Mouse (Mus musculus): ENCODE data around the gene Stam2. TPM values are rescaled to one million over a fixed set of nuclear protein-coding genes. Genes with fewer than 3 reads are reported as not detected.
A peak's percentile ranks its signal among the peaks of the same experiment; 100 is the strongest.

The Stam2 gene
- polyA plus RNA-seq, 1 experiment from 2014 or later, result 37.7 TPM

DNA sequence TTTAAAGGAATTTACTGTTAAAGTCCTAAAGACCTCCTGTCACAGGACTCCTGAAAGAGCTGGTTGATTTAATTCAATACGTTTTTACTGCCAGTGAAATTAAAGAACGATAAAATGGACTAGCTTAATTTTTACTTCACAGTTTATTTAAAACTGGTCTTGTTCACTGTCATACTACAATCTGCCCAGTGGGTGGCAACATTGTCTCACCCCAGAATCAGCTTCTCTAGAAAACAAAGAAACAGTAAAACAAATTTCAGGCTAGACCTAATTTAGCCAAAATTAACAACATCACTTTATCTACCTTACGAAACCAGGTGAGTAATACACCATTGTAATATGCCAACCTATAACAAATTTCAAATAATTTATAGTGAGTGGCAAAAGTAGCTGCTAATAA, 14.6 kb upstream of the Stam2 start:
- 23% methylated on average over 3 of the region's 3 CpGs for WGBS
- Histone ChIP-seq H3K4me1 (peaks cover 28% of the 10 kb centered on the region), H3K27ac (replicated peaks) (no peak overlapping the region), H3K36me3 (no peaks in the 10 kb centered on the region), H3K4me3 (no peak overlapping the region), H3K9me3 (replicated peaks) (no peaks in the 10 kb centered on the region), H3K27me3 (ENCODE audit: low read depth, poor library complexity, severe bottlenecking) (no peaks in the 10 kb centered on the region)
- DNase-seq (ENCODE audit: low spot score), result no peak

DNA sequence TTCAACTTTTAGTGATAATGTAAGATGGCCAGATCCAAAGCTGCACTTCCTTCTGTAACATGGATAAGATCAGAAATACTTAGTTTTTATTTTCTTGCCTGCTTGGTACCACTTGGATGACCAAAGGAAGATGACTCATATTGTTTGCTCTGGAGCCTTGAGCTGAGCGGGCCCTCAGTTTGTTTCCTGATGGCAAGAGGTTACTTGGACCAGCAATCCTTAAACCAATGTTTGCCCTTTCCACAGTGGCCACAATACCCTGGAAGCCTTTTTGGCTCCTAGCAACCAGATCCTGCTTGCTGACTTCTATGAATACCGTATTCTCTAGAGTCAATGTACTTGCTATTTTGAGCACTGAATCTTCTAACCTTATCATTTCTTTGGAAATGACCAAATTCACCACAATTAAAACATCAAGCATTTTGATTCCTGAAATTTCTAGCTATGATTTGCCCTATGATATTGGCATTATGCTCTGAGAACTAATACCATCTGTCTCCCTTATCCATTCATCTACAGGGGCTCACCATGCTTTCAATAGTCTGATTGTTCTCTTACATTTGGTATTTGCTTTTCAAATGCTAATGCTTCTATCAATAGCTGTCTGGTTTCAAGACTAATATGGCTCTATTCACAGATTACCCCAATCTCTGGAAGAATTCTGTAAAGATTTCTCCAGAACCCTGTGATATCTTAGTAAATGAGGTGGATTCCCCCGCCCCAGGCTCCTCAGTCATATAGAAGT, 11.7 kb upstream of the Stam2 start:
- Histone ChIP-seq H3K4me1 (peaks cover 28% of the 10 kb centered on the region), H3K27ac (replicated peaks) (peak overlapping the region; percentile 61), H3K9me3 (replicated peaks) (no peaks in the 10 kb centered on the region; the same call in 1 of the 2 replicates), H3K4me3 (no peak overlapping the region), H3K36me3 (no peaks in the 10 kb centered on the region), H3K27me3 (ENCODE audit: low read depth, poor library complexity, severe bottlenecking) (no peaks in the 10 kb centered on the region)
- peak; percentile 51 for DNase-seq (ENCODE audit: low spot score)
- WGBS, result 40% methylated on average over 3 of the region's 3 CpGs

DNA sequence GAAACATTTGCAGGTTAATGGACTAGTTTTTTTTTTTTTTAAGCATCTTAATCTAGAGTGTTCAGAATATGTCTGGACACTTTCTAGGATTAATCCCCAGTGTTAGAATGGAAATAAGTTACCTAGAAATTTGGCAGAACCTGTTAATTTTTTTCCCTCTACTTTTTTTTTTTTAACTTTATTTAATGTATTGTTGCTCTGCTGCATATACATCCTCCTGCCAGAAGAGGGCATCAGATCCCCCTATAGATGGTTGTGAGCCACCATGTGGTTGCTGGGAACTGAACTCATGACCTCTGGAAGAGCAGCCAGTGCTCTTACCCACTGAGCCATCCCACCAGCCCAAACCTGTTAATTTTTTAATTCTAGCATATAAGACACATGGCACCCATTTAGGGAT, 2.0 kb upstream of the Stam2 start:
- no peak overlapping the region for H3K27ac ChIP-seq (replicated peaks)
- no peaks in the 10 kb centered on the region for H3K27me3 ChIP-seq (ENCODE audit: low read depth, poor library complexity, severe bottlenecking)
- peaks cover 6% of the 10 kb centered on the region; the same call in 1 of the 2 replicates for H3K36me3 ChIP-seq
- peaks cover 16% of the 10 kb centered on the region for H3K4me1 ChIP-seq
- DNase-seq (ENCODE audit: low spot score), result no peak
- H3K9me3 ChIP-seq (replicated peaks), result peaks cover 9% of the 10 kb centered on the region; the same call in 1 of the 2 replicates
- no peak overlapping the region for H3K4me3 ChIP-seq

DNA sequence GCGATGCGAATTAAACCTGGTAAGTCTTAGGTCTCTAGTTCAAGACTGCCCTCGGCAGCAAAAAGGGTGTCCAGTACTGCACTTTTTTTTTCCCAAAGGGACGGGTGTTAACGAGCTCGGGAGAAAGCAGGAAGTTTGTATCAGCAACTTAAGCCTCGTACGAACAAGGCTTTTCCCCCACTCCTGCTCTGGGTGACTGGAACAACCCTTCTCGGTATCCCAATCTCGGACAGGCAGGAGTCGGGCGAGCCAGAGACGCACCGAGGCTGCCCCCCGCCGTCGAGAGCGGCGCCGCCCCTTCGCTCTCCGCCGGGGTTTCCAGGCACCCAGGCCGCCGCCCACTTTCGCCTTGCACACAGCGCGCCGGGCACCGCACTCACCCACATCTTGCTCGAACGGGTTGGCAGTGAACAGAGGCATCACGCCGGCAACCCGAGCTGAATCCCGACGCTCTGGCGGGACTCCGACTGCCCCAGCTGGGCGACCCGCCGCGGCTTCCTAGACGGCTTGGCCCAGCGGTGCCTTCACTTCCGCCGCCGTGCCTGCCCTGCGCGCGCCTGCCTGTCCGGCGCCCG, 313 bp downstream of the Stam2 start:
- Histone ChIP-seq H3K27ac (replicated peaks) (peak overlapping the region; percentile 100), H3K4me3 (peak overlapping the region; percentile 83), H3K4me1 (peaks cover 16% of the 10 kb centered on the region), H3K36me3 (peaks cover 7% of the 10 kb centered on the region; the same call in 1 of the 2 replicates), H3K9me3 (replicated peaks) (no peaks in the 10 kb centered on the region; the same call in 1 of the 2 replicates), H3K27me3 (ENCODE audit: low read depth, poor library complexity, severe bottlenecking) (no peaks in the 10 kb centered on the region)
- DNase-seq (ENCODE audit: low spot score), result no peak
- WGBS, result under 1% methylated on average over 54 of the region's 54 CpGs

DNA sequence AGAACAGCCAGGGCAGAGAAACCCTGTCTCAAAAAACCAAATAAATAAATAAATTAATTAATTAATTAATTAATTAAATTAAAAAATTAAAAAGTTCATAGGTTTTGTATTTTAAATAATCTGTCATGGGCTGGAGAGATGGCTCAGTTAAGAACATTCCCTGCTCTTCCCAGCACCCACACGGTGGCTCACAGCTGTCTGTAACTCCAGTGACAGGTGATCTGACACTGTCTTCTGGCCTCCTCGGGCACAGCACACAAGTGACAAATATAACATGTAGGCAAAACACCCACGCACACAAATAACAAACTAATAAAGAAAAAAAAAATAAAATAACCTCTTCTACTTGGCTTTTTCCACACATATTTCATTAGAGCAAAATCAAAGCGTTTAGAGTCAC, 1.5 kb downstream of the Stam2 start:
- Histone ChIP-seq H3K4me1 (peaks cover 16% of the 10 kb centered on the region), H3K27me3 (ENCODE audit: low read depth, poor library complexity, severe bottlenecking) (no peaks in the 10 kb centered on the region), H3K36me3 (peaks cover 7% of the 10 kb centered on the region; the same call in 1 of the 2 replicates), H3K9me3 (replicated peaks) (no peaks in the 10 kb centered on the region; the same call in 1 of the 2 replicates), H3K4me3 (peak overlapping the region; percentile 83; the same call in 1 of the 2 replicates), H3K27ac (replicated peaks) (no peak overlapping the region)
- no peak for DNase-seq (ENCODE audit: low spot score)
- 85% methylated on average over 4 of the region's 4 CpGs for WGBS

DNA sequence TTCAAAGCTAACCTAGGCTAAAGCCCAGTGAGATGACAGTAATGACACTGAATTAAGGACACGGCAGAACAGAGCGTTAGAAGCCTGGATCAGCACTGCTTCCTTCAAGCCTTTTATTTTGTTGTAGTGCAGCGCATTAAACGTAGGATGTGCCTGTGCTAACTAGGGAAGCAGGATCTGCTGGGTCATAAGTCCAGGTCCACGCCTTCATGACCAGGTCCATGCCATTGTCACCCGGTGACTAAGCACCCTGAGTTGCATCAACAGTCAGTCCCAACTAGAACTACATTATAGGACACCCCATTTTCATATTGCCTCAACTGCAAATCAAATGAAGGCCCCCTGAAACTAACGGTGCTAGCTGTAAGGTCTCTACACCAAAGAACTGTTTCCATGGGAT, 7.6 kb downstream of the Stam2 start:
- DNase-seq (ENCODE audit: low spot score), result no peak
- Histone ChIP-seq H3K4me3 (no peak overlapping the region), H3K4me1 (0 out of 2 replicates have a peak, but pooled peaks cover 4% of the 10 kb centered on the region), H3K36me3 (peaks cover 15% of the 10 kb centered on the region), H3K9me3 (replicated peaks) (no peaks in the 10 kb centered on the region; the same call in 1 of the 2 replicates), H3K27ac (replicated peaks) (no peak overlapping the region), H3K27me3 (ENCODE audit: low read depth, poor library complexity, severe bottlenecking) (no peaks in the 10 kb centered on the region)
- 97% methylated on average over 7 of the region's 7 CpGs for whole genome bisulfite sequencing

DNA sequence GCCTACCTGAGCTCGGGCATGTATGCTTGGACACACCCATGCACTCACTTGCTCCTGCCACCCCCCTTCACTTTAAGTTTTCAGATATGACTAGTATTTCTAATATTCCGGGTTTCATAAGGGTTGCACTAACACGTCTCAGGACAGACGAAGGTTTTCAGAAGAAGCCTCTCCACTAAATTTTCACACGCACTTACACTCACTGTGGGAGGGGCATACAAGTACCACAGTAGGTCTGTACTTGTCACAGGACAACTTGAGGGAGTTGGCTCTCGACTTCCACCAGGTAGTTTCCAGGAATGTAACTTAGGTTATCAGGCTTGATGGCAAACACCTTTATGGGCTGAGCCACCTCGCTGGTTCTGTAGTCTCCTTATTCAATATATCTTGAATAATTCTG, 8.4 kb downstream of the Stam2 start:
- H3K27ac ChIP-seq (replicated peaks), result no peak overlapping the region
- WGBS, result 90% methylated on average over 7 of the region's 7 CpGs
- H3K27me3 ChIP-seq (ENCODE audit: low read depth, poor library complexity, severe bottlenecking), result no peaks in the 10 kb centered on the region
- DNase-seq (ENCODE audit: low spot score), result no peak
- peaks cover 17% of the 10 kb centered on the region for H3K36me3 ChIP-seq
- 0 out of 2 replicates have a peak, but pooled peaks cover 4% of the 10 kb centered on the region for H3K4me1 ChIP-seq
- no peaks in the 10 kb centered on the region; the same call in 1 of the 2 replicates for H3K9me3 ChIP-seq (replicated peaks)
- H3K4me3 ChIP-seq, result no peak overlapping the region

DNA sequence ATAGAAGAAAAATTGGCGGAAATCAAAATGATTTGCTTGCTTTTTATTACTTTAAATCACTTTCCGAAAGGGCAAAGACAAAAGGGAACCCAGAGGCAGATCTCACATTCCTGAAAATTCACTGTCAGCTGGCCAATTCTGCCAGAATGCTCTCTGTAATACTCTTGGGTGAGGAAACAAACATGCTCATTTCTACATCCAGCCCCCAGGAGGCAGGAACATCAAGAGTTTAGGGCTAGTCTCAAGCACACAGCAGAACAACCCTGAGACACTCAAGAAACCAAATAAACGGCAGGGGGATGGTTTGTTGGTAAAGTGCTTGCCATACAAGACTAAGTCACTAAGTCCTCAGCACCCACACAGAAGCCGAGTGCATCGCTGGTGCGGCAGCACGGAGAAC, 9.5 kb downstream of the Stam2 start:
- H3K4me1 ChIP-seq, result 0 out of 2 replicates have a peak, but pooled peaks cover 4% of the 10 kb centered on the region
- H3K4me3 ChIP-seq, result no peak overlapping the region
- H3K36me3 ChIP-seq, result peaks cover 17% of the 10 kb centered on the region
- 95% methylated on average over 7 of the region's 7 CpGs for WGBS
- no peaks in the 10 kb centered on the region for H3K27me3 ChIP-seq (ENCODE audit: low read depth, poor library complexity, severe bottlenecking)
- no peak overlapping the region for H3K27ac ChIP-seq (replicated peaks)
- H3K9me3 ChIP-seq (replicated peaks), result no peaks in the 10 kb centered on the region; the same call in 1 of the 2 replicates
- no peak for DNase-seq (ENCODE audit: low spot score)

DNA sequence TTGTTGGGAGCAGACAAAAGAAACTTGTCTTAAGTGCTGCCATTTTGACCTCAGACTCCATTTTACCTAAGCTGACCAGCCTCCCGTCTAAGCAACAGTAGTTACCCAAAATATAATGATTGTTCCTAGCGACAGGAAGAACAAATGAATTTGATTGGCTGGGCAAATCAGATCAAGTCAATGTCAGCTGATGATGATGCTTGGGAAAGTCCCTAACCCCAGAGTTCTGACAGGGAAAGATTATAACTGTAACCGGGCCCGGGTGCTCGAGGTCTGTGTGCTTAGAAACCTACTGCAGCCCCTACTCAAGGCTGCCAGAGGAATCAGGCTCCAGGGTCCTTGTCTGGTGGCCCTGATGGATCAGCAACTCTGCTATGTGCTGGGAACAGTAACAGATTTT, 10.1 kb downstream of the Stam2 start:
- H3K9me3 ChIP-seq (replicated peaks), result no peaks in the 10 kb centered on the region; the same call in 1 of the 2 replicates
- no peak overlapping the region for H3K4me3 ChIP-seq
- H3K4me1 ChIP-seq, result 0 out of 2 replicates have a peak, but pooled peaks cover 4% of the 10 kb centered on the region
- H3K36me3 ChIP-seq, result peaks cover 17% of the 10 kb centered on the region
- no peaks in the 10 kb centered on the region for H3K27me3 ChIP-seq (ENCODE audit: low read depth, poor library complexity, severe bottlenecking)
- no peak for DNase-seq (ENCODE audit: low spot score)
- WGBS, result 85% methylated on average over 5 of the region's 5 CpGs
- no peak overlapping the region for H3K27ac ChIP-seq (replicated peaks)

DNA sequence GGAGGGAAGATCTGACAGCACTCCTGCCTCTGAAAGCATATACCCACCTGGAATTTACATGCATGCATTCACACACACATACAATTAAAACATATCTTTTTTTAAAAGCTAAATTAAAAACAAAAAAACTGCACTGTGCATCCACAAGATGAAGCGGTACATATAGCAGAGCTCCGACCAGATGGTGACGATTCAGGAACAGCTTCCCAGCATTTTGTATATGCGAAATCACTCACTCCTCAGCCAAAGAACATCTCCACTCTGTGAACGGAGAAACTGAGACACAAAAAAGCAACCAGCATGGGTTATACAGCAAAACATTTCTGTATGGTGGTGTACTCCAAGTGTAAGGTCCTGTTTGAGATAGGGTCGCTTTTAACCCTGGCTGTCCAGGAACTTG, 11.2 kb downstream of the Stam2 start:
- no peak overlapping the region for H3K4me3 ChIP-seq
- H3K9me3 ChIP-seq (replicated peaks), result no peaks in the 10 kb centered on the region; the same call in 1 of the 2 replicates
- H3K27me3 ChIP-seq (ENCODE audit: low read depth, poor library complexity, severe bottlenecking), result no peaks in the 10 kb centered on the region
- no peak for DNase-seq (ENCODE audit: low spot score)
- H3K27ac ChIP-seq (replicated peaks), result no peak overlapping the region
- 93% methylated on average over 6 of the region's 6 CpGs for WGBS
- 0 out of 2 replicates have a peak, but pooled peaks cover 4% of the 10 kb centered on the region for H3K4me1 ChIP-seq
- H3K36me3 ChIP-seq, result peaks cover 17% of the 10 kb centered on the region

DNA sequence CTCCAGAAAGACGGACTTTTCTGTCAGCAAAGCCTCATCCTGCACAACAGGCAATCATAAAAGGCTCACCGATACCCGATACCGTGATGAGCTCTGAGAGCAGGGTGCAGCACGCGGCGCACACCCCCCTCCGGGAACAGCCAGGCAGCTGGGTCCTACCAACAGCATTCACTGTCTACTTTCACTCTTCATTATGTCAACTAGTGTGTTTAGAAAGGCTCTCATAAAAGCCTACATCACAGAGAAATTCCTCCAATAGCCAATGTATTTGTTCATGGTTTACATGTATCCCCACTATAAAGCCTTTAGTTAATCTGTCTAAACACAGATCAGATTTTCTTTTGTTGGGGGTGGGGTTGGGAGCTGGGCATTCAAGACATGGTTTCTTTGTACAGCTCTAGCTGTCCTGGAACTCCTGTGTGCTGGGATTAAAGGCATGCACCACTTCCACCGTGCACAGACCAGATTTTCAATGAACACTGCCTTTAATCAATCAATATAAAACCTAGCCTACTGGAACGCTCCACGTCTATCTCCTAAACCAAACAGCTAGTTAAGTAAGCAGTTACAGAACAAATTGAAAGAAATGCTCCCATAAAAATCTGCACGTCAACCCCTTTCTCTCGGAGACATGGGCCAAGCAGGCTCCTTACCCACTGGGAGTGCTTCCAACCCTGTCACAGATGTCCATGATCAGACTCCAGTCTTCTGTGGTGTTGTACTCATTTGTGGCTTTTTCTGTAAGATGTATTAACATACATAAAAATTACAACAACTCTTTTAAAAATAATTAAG, 21.7 kb downstream of the Stam2 start:
- no peaks in the 10 kb centered on the region for H3K27me3 ChIP-seq (ENCODE audit: low read depth, poor library complexity, severe bottlenecking)
- WGBS, result 52% methylated on average over 13 of the region's 13 CpGs
- H3K4me3 ChIP-seq, result 0 out of 2 replicates have a peak overlapping the region, but pooled peaks have one; percentile 6
- H3K9me3 ChIP-seq (replicated peaks), result no peaks in the 10 kb centered on the region
- H3K4me1 ChIP-seq, result peaks cover 14% of the 10 kb centered on the region
- H3K27ac ChIP-seq (replicated peaks), result peak overlapping the region; percentile 61
- peak; percentile 15 for DNase-seq (ENCODE audit: low spot score)
- no peaks in the 10 kb centered on the region for H3K36me3 ChIP-seq

DNA sequence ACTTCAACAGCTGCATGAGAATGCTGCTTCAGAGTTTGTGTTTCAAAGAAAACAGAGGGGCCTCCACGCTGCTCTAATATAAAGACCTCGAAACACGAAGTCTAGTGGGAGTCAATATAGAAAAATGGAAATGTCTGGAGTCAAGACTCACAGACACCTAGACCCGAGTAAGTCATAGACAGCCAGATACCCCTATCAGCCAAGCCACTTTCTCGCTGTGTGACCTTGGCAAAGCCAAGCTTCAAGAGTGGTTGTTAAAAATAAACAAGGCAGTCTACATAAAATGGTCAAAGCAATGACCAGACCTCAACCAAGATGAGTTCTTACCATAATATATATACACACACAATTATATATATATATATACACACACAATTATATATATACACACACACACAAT, 25.0 kb downstream of the Stam2 start:
- 96% methylated on average over 5 of the region's 5 CpGs for WGBS

More for the DNA sequence above, 25.0 kb downstream of the Stam2 start:
- H3K36me3 ChIP-seq, result peaks cover 28% of the 10 kb centered on the region
- no peak for DNase-seq (ENCODE audit: low spot score)
- H3K27ac ChIP-seq (replicated peaks), result no peak overlapping the region
- no peaks in the 10 kb centered on the region for H3K27me3 ChIP-seq (ENCODE audit: low read depth, poor library complexity, severe bottlenecking)
- peaks cover 14% of the 10 kb centered on the region for H3K4me1 ChIP-seq
- H3K9me3 ChIP-seq (replicated peaks), result no peaks in the 10 kb centered on the region
- no peak overlapping the region for H3K4me3 ChIP-seq
